Mouse (Mus musculus) small intestine, adult 2 months (tissue): ENCODE measurements around the gene Hmgb1.

ENCODE experiments used
- CTCF ChIP-seq: fragments of 200-500 bp; IDR thresholded peaks from 2 replicates; pipeline ENCODE4 v1.5.1; 2012; ENCODE audit warnings: low read depth, mild to moderate bottlenecking, control low read depth, inconsistent platforms, low read length, moderate library complexity, mixed read lengths; ENCODE audit not compliant: insufficient replicate concordance, insufficient read length; ENCODE audit errors: extremely low read depth
- POLR2A ChIP-seq: fragments of 200-500 bp; IDR thresholded peaks from 2 replicates; pipeline ENCODE4 v1.6.1; 2012; ENCODE audit warnings: low read depth, mild to moderate bottlenecking, control low read depth, inconsistent platforms, low read length, moderate library complexity

DNA sequence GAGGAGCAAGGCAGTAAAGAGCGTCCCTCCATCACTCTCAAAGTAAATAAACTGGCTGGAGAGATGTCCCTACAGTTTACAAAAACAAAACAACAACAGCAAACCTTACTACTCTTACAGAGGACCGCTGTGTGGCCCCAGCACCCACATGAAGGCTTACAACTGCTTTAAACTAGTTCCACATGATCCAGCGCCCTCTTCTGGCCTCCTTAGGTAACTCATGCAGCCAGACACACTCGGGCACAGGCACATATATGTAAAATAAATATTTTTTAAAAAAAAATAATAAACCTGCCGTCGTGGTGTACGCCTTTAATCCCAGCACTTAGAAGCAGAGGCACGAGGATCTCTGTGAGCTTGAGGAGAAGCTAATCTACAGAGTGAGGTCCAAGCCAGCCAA is 156.9 kb downstream of the Hmgb1 start:
- TF ChIP-seq POLR2A (no peak), CTCF (peak; percentile 33; the same call in 1 of the 2 replicates)
